ENCODE assay signal across 20 mouse cellular contexts in genomic region chr11:17221126-17221525, GRCm38 (mm10).
"Had no signal": no experiment of that assay in that cellular context is flagged by ENCODE, and none has a peak within 500 bp of the region (broad histone marks: within the 10 kb centered on the region; RNA-seq: fewer than 3 reads in every experiment).

No protein-coding gene starts in this region.

- H3K4me2 ChIP-seq: kidney, embryonic 15.5 days; liver, embryonic 13.5 days; midbrain, embryonic 13.5 days had no signal

- H3K9ac ChIP-seq: kidney, embryonic 15.5 days; liver, embryonic 13.5 days; midbrain, embryonic 13.5 days had no signal

- H3K27ac ChIP-seq: kidney, embryonic 15.5 days; left cerebral cortex, adult 2 months; liver, embryonic 13.5 days; midbrain, embryonic 10.5 days; midbrain, embryonic 13.5 days; stomach, postnatal 0 days had no signal

- H3K4me1 ChIP-seq: kidney, embryonic 15.5 days; liver, embryonic 13.5 days; midbrain, embryonic 10.5 days; midbrain, embryonic 13.5 days had no signal

- ATAC-seq: midbrain, embryonic 13.5 days; midbrain, embryonic 16.5 days had no signal

- H3K4me3 ChIP-seq: kidney, embryonic 15.5 days; left cerebral cortex, adult 2 months; liver, embryonic 13.5 days; megakaryocyte, embryonic 14.5 days; midbrain, embryonic 10.5 days; midbrain, embryonic 13.5 days had no signal

- H3K9me3 ChIP-seq: kidney, embryonic 15.5 days; liver, embryonic 13.5 days; megakaryocyte, embryonic 14.5 days; midbrain, embryonic 10.5 days; midbrain, embryonic 13.5 days had no signal

- H3K27me3 ChIP-seq: kidney, embryonic 15.5 days; liver, embryonic 13.5 days; megakaryocyte, embryonic 14.5 days; midbrain, embryonic 13.5 days had no signal

- DNase-seq: kidney, adult 2 months; kidney, postnatal 10 days; kidney, postnatal 36 days; layer of hippocampus, postnatal 36 days; liver, embryonic 13.5 days; lung, adult 2 months; lung, postnatal 14 days; lung, postnatal 4 days; right cerebral cortex, adult 18-20 months; right cerebral cortex, postnatal 4 days; thymus, adult 2 months; thymus, postnatal 14 days; thymus, postnatal 4 days had no signal
